Mouse (Mus musculus): ENCODE measurements around the gene Cdcp2.
"Not testable (repeated sequence)": the region's sequence is repeated elsewhere in the genome, so short reads cannot be mapped to it uniquely, and the experiment has no call there.

Cdcp2 gene

DNA sequence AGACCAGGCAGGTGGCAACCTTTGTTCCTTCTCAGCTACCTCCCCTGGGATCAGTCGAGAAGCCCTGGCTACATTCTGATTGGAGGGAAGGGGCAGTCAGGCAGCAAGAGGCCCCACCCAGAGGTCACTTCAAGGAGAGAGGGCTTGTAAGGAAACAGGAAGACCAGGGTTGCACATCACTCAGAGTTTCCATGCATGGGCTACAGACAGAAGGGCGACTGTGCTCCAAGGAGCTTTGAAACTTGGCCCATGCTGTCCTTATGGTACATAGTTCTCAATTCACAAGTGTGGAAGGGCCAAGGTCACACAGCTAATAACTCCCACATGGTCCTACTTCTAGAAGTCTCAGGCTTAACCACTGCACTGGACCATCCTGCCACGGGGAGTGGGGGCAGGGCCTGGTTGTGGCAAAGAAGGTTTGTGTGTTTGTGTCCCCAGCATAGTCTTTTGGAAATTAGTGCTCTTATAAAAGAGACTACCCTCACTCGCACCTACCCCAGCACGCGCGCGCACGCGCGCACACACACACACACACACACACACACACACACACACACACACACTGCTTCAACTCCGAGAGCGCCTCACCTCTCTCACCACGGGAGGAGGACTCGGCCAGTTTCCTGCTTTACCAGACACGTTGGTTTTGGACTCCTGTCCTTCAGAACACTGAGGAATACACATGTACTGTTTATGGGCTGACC is 2.1 kb upstream of the Cdcp2 start:
- peak; percentile 32 for DNase-seq

DNA sequence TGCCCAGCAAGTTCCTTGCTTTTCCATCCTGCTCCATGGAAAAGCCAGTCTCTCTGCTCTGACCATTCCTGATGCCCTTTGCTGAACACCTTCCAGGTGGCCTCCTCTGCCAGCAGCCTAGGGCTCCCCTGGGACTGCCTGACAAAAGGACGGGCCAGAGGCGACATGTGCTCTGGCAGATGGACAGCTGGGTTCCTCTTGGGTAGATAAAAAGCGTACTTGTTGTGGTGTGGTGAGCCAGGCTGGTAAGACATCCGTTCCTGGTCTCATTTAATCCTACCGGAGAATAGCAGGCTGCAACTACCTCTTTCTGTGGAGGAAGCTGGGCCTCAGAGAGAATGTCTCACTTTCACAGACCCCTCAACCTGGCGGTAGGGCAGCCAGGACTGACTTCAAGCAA is 648 bp upstream of the Cdcp2 start:
- no peak for DNase-seq

DNA sequence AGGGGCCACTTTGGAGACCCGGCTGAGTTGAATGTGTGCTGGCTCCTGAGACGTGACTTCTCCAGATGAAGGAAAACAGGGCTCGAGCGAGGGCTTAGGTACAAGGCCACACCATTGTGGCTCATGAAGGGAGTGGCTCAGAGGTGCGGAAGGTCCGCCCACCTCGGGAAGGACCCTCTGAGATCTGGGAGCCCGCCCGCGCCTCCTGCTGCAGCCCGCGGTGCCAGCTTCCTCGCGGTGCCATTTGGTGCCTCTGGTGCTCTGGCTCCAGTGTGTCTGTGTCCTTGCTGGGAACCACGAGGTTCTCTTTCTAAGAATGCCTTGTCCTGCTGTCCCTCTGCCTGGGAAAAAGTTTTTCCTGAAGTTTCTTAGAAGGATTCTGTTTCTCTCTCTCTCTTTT is 1.2 kb downstream of the Cdcp2 start:
- DNase-seq: no peak

DNA sequence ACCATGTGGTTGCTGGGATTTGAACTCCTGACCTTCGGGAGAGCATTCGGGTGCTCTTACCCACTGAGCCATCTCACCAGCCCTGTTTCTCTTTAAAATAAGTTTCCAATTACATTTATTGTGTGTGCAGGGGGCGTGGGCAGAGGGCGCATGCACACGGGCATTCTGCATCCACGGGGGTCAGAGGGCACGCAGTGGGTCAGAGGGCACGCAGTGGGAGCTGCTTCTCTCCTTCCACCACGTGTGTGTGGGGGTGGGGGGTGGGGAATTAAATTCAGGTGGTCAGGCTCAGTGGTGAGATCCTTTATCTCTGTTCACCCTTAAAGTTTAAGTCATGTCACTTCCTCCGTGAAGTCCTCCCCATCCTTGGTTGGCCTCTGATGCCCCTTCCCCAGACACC is 1.7 kb downstream of the Cdcp2 start:
- DNase-seq: no peak

DNA sequence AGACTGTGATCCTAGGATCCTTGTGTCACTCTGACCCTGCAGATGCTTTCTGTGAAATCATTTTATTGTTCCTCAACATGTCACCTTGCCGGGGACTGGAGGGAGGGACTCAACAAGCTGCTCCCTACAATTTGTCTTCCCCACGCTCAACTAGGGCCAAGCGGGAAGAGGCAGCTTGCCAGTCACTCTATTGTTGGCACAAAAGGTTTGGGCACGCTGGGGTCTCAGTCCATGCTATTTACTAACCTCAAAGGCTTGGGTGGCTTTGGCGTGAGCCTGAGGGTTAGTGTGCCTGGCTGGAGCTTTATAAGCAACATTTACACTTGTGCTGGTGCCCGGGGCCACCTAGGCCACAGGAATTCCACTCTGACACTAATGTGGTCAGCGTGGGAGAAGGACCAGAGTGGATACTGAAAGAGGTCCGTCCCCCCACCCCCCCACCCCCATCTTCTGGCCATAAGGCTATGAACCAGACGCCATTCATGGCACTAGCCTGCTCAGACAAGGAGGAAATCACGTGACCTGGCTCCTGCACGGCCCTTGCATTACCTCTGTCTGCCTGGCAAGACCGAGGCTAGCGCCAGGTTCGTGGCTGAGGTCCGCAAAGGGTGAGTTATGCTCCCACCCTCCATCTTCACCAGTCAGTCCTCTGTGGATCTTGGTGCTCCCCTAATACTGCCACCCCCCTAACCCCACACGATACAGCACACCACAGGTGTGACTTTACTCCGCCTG is 2.3 kb downstream of the Cdcp2 start:
- DNase-seq: no peak

DNA sequence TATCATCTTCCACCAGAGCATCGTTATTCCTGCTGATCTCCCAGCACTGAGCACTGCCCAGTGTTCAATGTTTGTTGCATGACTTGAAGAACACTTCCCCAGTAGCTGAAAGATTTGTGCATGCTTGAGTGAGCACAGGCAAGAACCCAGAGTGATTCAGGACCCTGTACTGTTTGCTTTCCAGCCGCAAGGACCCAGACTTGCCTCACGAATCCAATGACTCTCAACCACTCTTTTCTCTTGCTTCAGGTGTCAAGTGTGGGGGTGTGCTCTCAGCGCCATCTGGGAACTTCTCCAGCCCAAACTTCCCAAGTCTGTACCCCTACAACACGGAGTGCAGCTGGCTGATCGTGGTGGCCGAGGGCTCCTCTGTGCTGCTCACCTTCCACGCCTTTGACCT is 5.5 kb downstream of the Cdcp2 start:
- no peak for DNase-seq

DNA sequence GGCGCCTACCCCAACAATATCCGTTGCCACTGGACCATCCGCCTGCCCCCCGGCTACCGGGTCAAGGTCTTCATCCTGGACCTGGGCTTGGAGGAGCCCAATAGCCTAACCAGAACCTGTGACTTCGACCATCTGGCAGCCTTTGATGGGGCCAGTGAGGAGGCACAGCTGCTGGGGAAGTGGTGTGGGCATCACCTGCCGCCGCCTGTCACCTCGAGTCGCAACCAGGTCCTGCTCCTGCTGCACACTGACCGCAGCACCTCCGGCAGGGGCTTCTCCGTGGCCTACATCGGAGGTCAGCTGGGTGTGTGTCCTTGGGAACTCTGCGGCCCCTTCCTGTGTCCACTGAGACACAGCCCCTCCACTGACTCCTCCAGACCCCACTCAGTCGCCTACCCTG is 10.1 kb downstream of the Cdcp2 start:
- no peak for DNase-seq

DNA sequence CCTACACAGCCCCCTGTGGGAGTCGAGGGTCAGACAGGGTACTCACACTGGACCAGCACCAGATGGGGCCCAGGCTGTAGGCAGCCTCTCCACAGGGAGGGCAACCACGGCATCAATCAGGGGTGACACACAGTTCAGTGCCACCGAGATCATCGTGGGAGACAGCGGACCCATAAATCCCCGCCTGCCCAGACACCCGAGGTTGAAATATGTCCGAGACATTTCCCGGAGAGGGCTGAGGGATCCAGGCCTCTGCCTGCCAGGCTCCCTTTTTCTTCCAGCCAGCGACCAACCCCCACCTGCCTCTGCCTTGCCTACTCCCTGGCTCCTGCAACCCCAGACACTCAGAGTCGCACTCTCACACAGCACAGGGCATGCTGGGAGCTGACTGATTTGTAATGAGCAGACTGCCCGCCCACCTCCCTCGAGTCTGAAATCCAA is 11.6 kb downstream of the Cdcp2 start:
- no peak for DNase-seq

DNA sequence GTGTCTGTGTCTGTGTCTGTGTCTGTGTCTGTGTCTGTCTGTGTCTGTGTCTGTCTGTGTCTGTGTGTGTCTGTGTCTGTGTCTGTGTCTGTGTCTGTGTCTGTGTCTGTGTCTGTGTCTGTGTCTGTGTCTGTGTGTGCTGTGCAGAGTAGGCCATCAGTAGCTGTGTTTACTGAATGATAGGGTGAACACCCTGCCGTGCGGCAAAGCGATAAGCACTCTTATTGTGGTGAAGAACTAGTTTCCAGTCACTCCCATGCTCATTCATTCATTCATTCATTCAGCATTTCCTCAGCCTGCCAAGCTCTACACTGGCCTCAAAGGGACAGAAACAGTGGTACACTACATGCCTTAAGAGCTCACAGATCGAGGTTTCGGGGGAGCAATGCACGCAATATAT is 12.5 kb downstream of the Cdcp2 start:
- DNase-seq: not testable (repeated sequence)

DNA sequence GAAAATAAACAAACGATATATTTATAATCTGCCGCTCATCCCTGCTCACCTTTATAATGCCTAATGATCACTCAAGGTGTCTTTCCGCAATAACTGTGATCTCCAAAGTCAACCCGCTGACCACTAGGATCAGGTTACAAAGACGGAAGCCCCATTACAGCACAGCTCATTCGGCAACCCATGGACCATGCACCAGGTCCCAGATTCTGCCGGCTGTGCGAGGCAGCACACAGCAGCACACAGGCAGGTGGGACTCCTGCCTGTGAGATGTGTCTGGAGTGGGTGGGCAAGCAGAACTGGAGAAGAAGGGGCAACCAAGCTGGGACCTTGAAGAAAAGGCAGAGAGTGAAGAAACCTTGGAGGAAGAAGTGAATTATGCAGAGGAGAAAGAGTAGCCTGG is 17.6 kb downstream of the Cdcp2 start:
- no peak for DNase-seq

DNA sequence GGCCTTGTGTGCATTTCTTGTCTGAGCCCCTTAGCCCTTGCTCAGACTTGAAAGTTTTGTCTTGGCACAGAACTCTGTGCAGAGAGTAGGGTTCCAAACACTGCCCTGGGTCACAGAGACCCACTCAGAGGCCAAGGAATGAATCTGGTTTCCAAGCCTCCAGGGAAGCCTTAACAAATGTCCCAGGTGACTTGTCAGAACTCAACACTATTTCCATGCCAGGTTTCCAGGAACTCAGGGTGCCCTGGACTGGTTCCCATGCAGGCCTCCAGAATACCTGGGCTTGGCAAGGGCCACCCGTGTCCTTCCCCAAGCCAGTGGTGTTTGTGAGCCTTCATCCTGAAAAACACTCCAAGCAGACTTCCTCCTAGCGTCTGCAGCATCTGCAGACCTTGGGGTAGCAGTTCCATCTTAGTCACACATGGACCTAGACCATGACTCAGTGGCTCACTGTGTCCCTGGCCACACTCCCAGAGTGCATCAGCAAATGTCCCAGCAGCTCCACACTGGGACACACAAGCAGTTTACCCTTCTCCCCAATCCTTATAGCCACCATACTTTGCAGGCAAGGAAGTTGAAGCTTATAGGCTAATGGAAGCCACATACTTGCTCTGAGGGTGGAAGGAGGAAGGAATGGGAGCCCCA is 21.2 kb downstream of the Cdcp2 start:
- peak; percentile 53 for DNase-seq

DNA sequence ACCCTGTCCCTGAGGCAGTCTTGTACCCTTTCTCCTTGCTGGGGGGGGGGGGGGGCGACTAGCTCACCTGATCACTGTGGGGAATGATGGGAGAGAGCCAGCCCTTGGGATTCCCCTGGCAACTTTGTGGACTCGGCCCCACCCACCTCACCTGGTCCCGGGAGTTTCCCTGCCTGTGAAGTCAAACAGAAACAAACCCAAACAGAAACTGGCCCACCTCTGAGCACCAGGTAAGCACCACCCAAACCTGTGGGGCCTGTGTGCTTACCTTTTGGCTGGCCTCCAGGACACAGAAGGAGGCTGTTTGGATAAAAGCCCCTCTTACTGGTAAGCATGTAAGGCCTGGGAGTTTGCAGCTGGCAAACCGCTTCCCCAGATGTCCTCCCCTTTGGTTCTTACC is 22.4 kb downstream of the Cdcp2 start:
- DNase-seq: no peak

DNA sequence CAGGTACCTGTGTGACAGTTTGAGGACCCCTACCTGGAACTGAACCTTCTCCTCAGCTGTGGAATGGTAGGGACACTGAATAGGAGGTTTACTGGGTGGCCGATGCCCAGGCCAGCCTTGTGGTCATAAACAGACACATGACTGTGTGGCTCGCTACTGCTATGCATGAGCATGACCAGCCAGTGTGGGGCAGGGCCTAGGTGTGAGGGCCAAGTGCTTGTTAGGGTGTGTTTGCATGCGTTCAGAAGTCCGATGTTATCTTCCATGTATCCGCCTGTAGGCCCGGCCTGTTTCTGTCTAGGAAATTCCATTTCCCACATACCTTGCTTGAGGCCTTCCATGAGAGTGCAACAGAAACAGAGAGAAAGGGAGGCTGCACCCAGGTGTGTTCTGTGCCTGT is 24.0 kb downstream of the Cdcp2 start:
- no peak for DNase-seq

DNA sequence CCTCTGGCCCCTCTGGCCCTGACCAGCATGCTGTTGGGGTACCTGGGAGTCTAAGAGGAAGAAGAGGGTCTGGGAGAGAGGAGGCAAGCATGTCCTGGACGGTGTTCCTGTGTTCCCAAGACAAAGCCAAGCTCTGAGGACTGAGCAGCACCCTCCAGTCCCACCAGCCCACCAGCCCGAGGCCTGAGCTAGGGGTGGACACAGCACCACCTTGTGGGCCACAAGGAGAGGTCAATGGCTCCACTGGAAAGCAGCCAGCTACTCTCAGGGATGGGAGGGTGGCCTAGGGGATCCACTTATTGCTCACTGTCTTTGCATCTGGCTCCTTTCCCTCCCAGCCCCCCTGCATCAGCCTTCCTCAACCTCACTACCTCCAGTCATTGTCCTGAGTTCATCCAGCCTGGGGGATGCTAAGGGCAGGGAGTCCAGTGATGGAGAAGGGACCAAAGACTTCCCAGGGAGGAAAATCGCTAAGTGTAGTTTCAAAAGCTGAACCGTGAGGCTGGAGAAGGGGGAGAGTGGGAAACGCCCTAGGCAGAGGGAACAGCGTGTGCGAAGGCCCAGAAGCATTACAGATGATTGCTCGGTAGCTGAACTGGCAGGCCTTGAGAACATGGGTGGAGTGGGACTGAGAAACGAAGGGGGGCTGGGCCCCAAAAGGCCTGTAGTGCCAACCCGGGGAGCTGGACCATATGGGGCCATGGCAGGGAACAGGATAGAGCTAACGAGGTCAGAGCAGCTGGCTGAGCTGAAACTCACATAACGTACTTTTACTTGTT is 24.7 kb downstream of the Cdcp2 start:
- DNase-seq: peak; percentile 41

DNA sequence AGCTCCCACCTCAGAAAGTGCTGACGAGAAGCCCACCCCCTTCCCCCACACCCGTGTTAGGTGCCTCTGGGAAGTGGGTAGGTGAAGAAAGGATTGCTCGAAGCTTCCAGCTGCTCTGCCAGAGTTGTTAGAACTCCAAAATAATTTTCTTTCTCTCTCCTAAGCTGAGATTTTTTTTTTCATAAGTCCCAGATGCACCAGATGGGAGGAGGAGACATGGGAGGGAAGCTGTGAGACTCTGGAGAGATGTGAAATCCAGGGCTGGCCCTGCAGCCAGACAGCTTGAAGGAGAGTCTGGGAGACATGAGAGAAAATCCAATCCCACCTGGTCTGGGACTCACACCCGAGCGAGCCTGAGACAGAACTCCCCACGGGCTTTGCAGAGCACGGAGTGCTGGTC is 27.7 kb downstream of the Cdcp2 start:
- no peak for DNase-seq

DNA sequence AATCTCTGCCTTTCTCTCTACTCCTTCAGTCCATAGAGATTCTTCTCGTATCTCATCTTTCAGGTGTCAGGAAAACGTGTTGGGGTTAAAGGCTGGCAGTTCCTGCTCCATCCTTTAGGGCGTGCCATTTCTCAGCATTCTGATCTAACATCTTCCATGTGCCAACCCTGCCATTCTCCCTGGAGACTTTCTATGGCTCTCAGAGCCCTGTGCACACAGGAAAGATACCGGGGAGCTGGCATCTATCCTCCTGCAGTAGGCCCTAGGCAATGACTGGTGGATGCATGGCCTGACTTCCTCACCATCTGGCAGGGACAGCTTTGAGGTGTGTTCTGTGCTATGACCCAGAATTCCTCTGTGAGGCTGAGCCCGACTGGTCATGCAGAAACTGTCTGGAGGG is 28.4 kb downstream of the Cdcp2 start:
- no peak for DNase-seq

DNA sequence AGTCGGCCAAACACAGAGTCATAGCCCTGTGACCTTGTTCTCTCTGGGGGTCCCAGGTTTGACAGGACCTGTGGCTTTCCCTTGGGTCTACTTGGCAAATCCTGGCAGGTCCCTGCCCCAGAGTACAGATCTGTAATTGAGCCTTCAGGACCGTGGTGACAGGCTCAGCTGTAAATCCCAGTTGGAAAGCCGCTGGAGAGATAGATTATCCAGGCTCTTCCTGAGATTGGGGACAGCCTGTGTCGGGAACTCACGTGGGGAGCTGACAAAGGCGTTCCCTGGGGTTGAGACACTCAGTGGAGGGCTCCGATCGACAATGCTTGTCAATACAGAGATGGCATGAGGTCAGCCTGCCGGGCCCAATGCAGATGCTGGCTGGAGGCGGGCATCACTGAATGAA is 29.7 kb downstream of the Cdcp2 start:
- no peak for DNase-seq

DNA sequence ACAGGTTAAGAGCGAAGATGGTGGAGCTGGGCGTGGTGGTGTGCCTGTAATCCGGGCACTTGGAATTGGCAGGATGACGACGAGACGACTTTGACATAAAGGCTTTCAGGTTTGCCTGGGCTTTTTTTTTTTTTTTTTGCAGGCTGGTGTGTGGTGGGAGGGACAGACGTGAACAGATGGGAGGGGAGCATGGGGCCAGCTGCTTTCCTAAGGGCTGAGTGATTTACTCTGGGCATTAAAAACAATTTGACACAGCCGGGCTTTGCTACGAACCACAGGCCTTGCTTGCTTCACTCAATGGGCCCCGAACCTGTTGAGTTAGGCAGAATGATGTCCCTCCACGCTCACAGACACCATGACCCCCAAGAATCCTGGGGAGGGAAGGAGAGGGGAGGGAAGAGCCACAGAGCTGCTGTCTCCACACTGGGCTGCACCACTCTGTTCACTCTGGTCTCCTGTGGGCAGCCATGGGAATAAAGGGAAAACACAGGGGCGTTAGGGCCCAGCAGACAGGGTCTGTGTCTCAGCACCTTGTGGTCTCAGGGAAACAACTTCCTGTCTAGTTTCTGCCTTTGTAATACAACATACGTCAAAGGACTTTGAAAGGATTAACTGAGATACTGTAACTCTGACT is 30.3 kb downstream of the Cdcp2 start:
- DNase-seq: no peak

DNA sequence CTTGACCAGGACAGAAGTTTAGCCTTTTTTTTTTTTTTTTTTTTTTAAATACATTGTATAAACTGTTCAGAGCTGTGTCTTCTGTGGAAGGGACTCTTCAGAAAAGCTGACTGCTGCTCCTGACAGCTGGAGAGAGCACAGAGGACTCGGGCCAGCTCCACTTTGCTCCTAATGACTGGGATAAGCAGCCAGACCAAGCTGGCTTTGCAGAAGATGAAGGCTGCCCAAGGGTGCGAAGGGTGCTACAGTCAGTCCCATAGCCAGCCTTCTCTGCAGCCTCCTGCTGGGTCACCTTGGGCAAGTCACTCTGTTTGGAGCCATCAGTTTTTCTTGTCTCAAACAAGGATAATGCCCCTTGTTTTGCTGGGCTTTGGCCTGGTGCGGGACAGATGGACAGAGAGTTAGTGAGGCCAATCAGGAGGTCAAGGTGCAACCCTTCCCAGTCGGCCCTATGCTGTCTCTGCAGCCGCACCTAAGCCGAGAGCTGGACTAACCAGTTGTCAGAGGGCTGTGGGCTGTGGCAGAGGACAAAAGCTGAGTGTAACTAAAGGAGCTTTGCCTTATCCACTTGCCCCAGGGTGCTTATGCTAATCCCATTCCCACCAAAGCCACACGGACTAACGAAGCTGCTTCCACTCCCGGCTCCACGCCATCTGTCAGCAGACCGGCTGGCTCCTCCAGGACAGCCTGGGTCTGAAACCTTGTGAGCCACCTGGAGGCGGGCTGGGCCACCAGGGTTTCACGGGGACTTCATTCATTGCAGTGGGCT is 31.4 kb downstream of the Cdcp2 start:
- DNase-seq: no peak

DNA sequence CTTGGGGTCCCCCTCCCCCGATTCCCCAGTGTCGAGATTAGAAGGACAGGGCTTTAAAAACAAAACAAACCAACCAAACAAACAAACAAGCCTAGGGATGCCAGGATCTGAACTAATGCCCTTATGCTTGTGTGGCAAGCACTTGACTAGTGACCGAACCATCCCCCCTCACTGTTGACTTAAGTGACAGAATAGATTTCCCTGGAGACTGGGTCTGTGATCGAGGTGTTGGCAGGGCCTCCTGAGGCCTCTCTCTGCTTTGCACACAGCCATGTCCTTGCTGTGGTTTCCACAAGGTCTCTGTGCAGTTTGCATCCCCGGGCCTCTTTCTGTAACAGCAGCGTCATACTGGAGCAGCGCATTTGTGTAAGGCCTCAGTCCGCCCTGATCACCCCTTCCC is 32.7 kb downstream of the Cdcp2 start:
- no peak for DNase-seq

DNA sequence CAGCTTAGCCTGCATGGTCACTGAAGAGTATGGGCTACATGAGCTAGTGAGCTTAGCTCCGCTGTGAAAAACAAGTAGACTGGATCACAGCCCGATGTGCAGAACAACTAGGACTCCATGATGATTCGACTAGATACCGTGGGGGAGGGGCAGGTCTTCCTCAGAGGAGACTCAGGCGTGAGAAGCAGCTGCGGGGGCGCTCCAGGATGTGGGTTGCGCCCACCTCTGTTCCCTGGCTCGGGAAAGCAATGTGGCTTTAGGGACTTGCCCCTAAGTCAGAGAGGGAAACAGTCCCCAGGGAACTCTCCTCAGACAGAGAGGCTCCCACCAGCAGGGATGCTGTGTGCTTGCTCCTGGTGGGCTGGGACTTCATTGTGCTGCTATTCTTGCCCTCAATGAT is 33.8 kb downstream of the Cdcp2 start:
- no peak for DNase-seq

DNA sequence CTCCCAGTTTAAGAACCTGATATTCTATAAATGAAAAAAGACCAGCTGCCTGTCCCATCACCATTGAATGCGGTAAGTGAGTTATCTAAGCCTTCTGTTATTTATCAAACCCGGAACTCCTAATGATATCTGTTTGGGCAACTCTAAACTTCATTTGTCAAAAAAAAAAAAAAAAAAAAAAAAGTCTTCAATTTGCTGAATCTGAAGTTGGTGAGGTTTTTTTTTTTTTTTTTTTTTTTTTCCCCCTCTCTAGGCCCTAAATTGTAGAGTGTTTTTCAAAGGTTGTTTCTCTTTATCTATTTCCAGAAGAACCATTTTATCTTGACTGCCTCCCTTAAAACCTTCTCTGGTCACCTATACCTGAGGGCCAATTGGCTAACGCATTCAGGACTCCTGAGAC is 38.2 kb downstream of the Cdcp2 start:
- DNase-seq: no peak

Data from kidney, adult 9 months (tissue).